Mouse (Mus musculus) c-Kit-negative CD71-positive TER-119-positive erythroid progenitor cells, embryonic 14.5 days (primary cell): ENCODE results near the gene Tmem139.

Experiments used
- DNase-seq: peaks from one replicate; pipeline ENCODE4 v3.0.0-alpha.2; 2013; ENCODE audit warnings: low read depth, low spot score

Tmem139 gene

GRCm38 (mm10) chr6:42261524-42262170 lies at the start of gene Tmem139:
Tmem139 (plus strand) TSS chr6:42261970.
- DNase-seq, result no peak

GRCm38 (mm10) chr6:42215028-42215427 lies 46.7 kb upstream of the Tmem139 start, which contains the start of gene Tas2r144:
Tas2r144 (plus strand) TSS chr6:42215328.
- DNase-seq, result no peak

GRCm38 (mm10) chr6:42222286-42222685 lies 39.5 kb upstream of the Tmem139 start:
- no peak for DNase-seq

GRCm38 (mm10) chr6:42225046-42225445 lies 36.7 kb upstream of the Tmem139 start:
- DNase-seq, result no peak

GRCm38 (mm10) chr6:42227240-42228101 lies 34.3 kb upstream of the Tmem139 start:
- peak; percentile 40 for DNase-seq

- no peak for DNase-seq
Observed at GRCm38 (mm10) chr6:42229610-42230009, 32.2 kb upstream of the Tmem139 start.

- DNase-seq, result no peak
Observed at GRCm38 (mm10) chr6:42231191-42231590, 30.6 kb upstream of the Tmem139 start.

GRCm38 (mm10) chr6:42237276-42237805 lies 24.4 kb upstream of the Tmem139 start:
- no peak for DNase-seq

GRCm38 (mm10) chr6:42241311-42242045 lies 20.3 kb upstream of the Tmem139 start:
- DNase-seq, result no peak

GRCm38 (mm10) chr6:42245711-42246353 lies 15.9 kb upstream of the Tmem139 start, which contains the start of gene Gstk1:
Gstk1 (plus strand) TSS chr6:42245935.
- DNase-seq, result peak; percentile 63

GRCm38 (mm10) chr6:42247173-42247572 lies 14.6 kb upstream of the Tmem139 start:
- peak; percentile 32 for DNase-seq

GRCm38 (mm10) chr6:42247981-42248380 lies 13.8 kb upstream of the Tmem139 start:
- DNase-seq, result no peak

- no peak for DNase-seq
Observed at GRCm38 (mm10) chr6:42251791-42252190, 10.0 kb upstream of the Tmem139 start.

- no peak for DNase-seq
Observed at GRCm38 (mm10) chr6:42253103-42253502, 8.7 kb upstream of the Tmem139 start.

- peak; percentile 40 for DNase-seq
Observed at GRCm38 (mm10) chr6:42257303-42257863, 4.4 kb upstream of the Tmem139 start.

- DNase-seq, result no peak
Observed at GRCm38 (mm10) chr6:42260430-42260829, 1.3 kb upstream of the Tmem139 start.

GRCm38 (mm10) chr6:42264626-42265312 lies 3.0 kb downstream of the Tmem139 start, which contains the start of gene Casp2:
Casp2 (plus strand) TSS chr6:42264985.
- DNase-seq, result peak; percentile 94

- DNase-seq, result peak; percentile 48
Observed at GRCm38 (mm10) chr6:42265391-42266330, 3.9 kb downstream of the Tmem139 start.

- DNase-seq, result no peak
Observed at GRCm38 (mm10) chr6:42270817-42271216, 9.0 kb downstream of the Tmem139 start.
